Mouse (Mus musculus) C2C12 (cell line): Measurements from ENCODE around the gene Ntsr1.

ENCODE experiments used
- CTCF ChIP-seq: IDR thresholded peaks from one replicate; pipeline ENCODE4 v1.5.1; 2011; ENCODE audit not compliant: control insufficient read depth, insufficient read depth, insufficient read length
- MAX ChIP-seq: IDR thresholded peaks from one replicate; pipeline ENCODE4 v1.6.1; 2011; ENCODE audit warnings: mild to moderate bottlenecking, control low read depth
- USF1 ChIP-seq: IDR thresholded peaks from one replicate; pipeline ENCODE4 v1.6.1; 2011; ENCODE audit warnings: low read depth, mild to moderate bottlenecking, control low read depth, moderate library complexity

- TF ChIP-seq CTCF (peak; percentile 94), USF1 (no peak), MAX (peak; percentile 87)
These were observed 82.8 kb downstream of the Ntsr1 start for GRCm38 (mm10) chr2:180582481-180583153.
